Mouse (Mus musculus) testis, adult 2 months (tissue): ENCODE data around the gene Prdm2. TPM values are rescaled to one million over a fixed set of nuclear protein-coding genes. Genes with fewer than 3 reads are reported as not detected.

Source experiments
- H3K27ac ChIP-seq: fragments of 200-500 bp; 2 replicates; pipeline ENCODE4 v1.5.1; 2012; ENCODE audit warnings: low read depth, low read length; ENCODE audit not compliant: control insufficient read depth, insufficient read depth
- H3K27me3 ChIP-seq: fragments of 200-500 bp; 2 replicates; pipeline ENCODE4 v1.6.1; 2012; ENCODE audit warnings: mild to moderate bottlenecking, low read length, moderate library complexity; ENCODE audit not compliant: control insufficient read depth, insufficient read depth
- H3K36me3 ChIP-seq: fragments of 200-500 bp; 2 replicates; pipeline ENCODE4 v1.6.1; 2012; ENCODE audit warnings: mild to moderate bottlenecking, low read length; ENCODE audit not compliant: control insufficient read depth, insufficient read depth
- H3K4me1 ChIP-seq: fragments of 200-500 bp; 2 replicates; pipeline ENCODE4 v1.6.1; 2012; ENCODE audit warnings: low read length; ENCODE audit not compliant: control insufficient read depth, insufficient read depth
- H3K4me3 ChIP-seq: fragments of 200-500 bp; 2 replicates; pipeline ENCODE4 v1.5.1; 2012; ENCODE audit warnings: low read depth, mild to moderate bottlenecking, low read length, moderate library complexity, mixed read lengths; ENCODE audit not compliant: control insufficient read depth
- CTCF ChIP-seq: fragments of 200-500 bp; IDR thresholded peaks from 2 replicates; pipeline ENCODE4 v1.5.1; 2012; ENCODE audit warnings: low read depth, mild to moderate bottlenecking, inconsistent platforms, low read length, moderate library complexity; ENCODE audit not compliant: control insufficient read depth, insufficient read depth, insufficient replicate concordance
- POLR2A ChIP-seq: fragments of 200-500 bp; IDR thresholded peaks from 2 replicates; pipeline ENCODE4 v1.6.1; 2012; ENCODE audit warnings: low read depth, mild to moderate bottlenecking, inconsistent platforms, low read length, moderate library complexity; ENCODE audit not compliant: control insufficient read depth
- polyA plus RNA-seq: library from polyadenylated mRNA; depleted of rRNA; stranded (reverse); fragments of >200 nt; gene quantifications from 2 replicates; pipeline ENCODE4 v1.2.3, GENCODE M21; 2012

The Prdm2 gene
- polyA plus RNA-seq, 1 experiment, result 33.4 TPM

GRCm38 (mm10) chr4:143161619-143162479 is 50.9 kb downstream of the Prdm2 start:
- H3K27me3 ChIP-seq, result no peaks in the 10 kb centered on the region
- peaks cover 8% of the 10 kb centered on the region; the same call in 1 of the 2 replicates for H3K4me1 ChIP-seq
- H3K27ac ChIP-seq, result peak overlapping the region; percentile 76
- H3K4me3 ChIP-seq, result peak overlapping the region; percentile 85
- TF ChIP-seq CTCF, result no peak
- TF ChIP-seq POLR2A, result peak; percentile 82
- H3K36me3 ChIP-seq, result no peaks in the 10 kb centered on the region

DNA sequence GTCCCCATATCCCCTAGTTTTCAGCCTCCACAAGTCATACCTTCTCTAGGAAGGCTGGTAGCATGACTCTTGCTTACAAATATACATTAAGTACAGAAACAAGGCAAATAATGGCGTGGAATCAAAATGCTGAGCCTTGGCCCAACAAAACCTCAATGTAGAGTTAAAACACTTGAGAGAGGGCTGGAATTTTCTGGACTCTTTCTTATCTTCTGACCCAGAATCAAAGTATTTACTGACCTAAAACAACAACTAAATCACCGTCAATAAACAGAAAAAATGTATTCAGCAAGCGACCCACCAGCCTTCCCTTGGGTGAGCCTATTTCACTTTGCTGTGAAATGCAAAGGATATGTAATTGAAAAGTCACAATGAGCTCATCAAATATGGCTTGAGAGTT is 52.0 kb downstream of the Prdm2 start:
- no peak overlapping the region for H3K4me3 ChIP-seq
- no peak for TF ChIP-seq CTCF
- no peaks in the 10 kb centered on the region for H3K27me3 ChIP-seq
- no peaks in the 10 kb centered on the region for H3K36me3 ChIP-seq
- H3K27ac ChIP-seq, result no peak overlapping the region
- peaks cover 8% of the 10 kb centered on the region; the same call in 1 of the 2 replicates for H3K4me1 ChIP-seq

GRCm38 (mm10) chr4:143159336-143159735 is 53.5 kb downstream of the Prdm2 start:
- H3K4me3 ChIP-seq, result no peak overlapping the region
- peaks cover 8% of the 10 kb centered on the region; the same call in 1 of the 2 replicates for H3K4me1 ChIP-seq
- no peaks in the 10 kb centered on the region for H3K27me3 ChIP-seq
- no peak for TF ChIP-seq CTCF
- TF ChIP-seq POLR2A, result no peak
- H3K36me3 ChIP-seq, result no peaks in the 10 kb centered on the region; the same call in 1 of the 2 replicates
- H3K27ac ChIP-seq, result no peak overlapping the region

GRCm38 (mm10) chr4:143155871-143156270 is 56.9 kb downstream of the Prdm2 start:
- H3K27ac ChIP-seq, result no peak overlapping the region
- H3K4me3 ChIP-seq, result no peak overlapping the region
- no peak for TF ChIP-seq POLR2A
- TF ChIP-seq CTCF, result no peak
- H3K27me3 ChIP-seq, result no peaks in the 10 kb centered on the region
- H3K36me3 ChIP-seq, result no peaks in the 10 kb centered on the region; the same call in 1 of the 2 replicates
- H3K4me1 ChIP-seq, result peaks cover under 1% of the 10 kb centered on the region; the same call in 1 of the 2 replicates

GRCm38 (mm10) chr4:143155036-143155435 is 57.8 kb downstream of the Prdm2 start:
- Histone ChIP-seq H3K27me3 (no peaks in the 10 kb centered on the region), H3K36me3 (no peaks in the 10 kb centered on the region; the same call in 1 of the 2 replicates), H3K27ac (no peak overlapping the region), H3K4me3 (no peak overlapping the region), H3K4me1 (no peaks in the 10 kb centered on the region)
- no peak for TF ChIP-seq POLR2A
- TF ChIP-seq CTCF, result no peak

GRCm38 (mm10) chr4:143154571-143154970 is 58.2 kb downstream of the Prdm2 start:
- Histone ChIP-seq H3K27ac (no peak overlapping the region), H3K4me3 (no peak overlapping the region), H3K27me3 (no peaks in the 10 kb centered on the region), H3K36me3 (no peaks in the 10 kb centered on the region; the same call in 1 of the 2 replicates), H3K4me1 (no peaks in the 10 kb centered on the region)
- TF ChIP-seq CTCF (no peak), POLR2A (no peak)

- TF ChIP-seq POLR2A, result no peak
- TF ChIP-seq CTCF, result no peak
- H3K4me3 ChIP-seq, result no peak overlapping the region
- no peaks in the 10 kb centered on the region; the same call in 1 of the 2 replicates for H3K36me3 ChIP-seq
- H3K27me3 ChIP-seq, result no peaks in the 10 kb centered on the region
- no peaks in the 10 kb centered on the region for H3K4me1 ChIP-seq
- no peak overlapping the region for H3K27ac ChIP-seq
These were observed 60.2 kb downstream of the Prdm2 start for GRCm38 (mm10) chr4:143152634-143153033.
